Mouse (Mus musculus): ENCODE results near the gene Tmem259. TPM values are rescaled to one million over a fixed set of nuclear protein-coding genes. Genes with fewer than 3 reads are reported as not detected.
A peak's percentile ranks its signal among the peaks of the same experiment; 100 is the strongest.

Tmem259 gene
- polyA plus RNA-seq, 1 experiment from 2014 or later: 23.4 TPM

GRCm38 (mm10) chr10:79932736-79933135 is 51.4 kb downstream of the Tmem259 start:
- Histone ChIP-seq H3K4me1 (ENCODE audit: insufficient read depth) (peaks cover 44% of the 10 kb centered on the region), H3K36me3 (ENCODE audit: insufficient read depth) (peaks cover 44% of the 10 kb centered on the region), H3K4me2 (peak overlapping the region; percentile 31), H3K27me3 (ENCODE audit: insufficient read depth, low read length) (no peaks in the 10 kb centered on the region), H3K9me3 (ENCODE audit: low read depth, low read length) (no peaks in the 10 kb centered on the region), H3K27ac (ENCODE audit: low read depth) (peak overlapping the region; percentile 73), H3K9ac (no peak overlapping the region), H3K4me3 (ENCODE audit: low read depth, low read length) (no peak overlapping the region)
- WGBS: 15% methylated on average over 8 of the region's 8 CpGs
- ATAC-seq (ENCODE audit: insufficient read depth) (peak; percentile 72), DNase-seq (peak; percentile 91)
- peak; percentile 32; the same call in 1 of the 2 replicates for TF ChIP-seq CTCF (IDR thresholded peaks at IDR 0.05; ENCODE audit: low read depth)

GRCm38 (mm10) chr10:79931797-79932196 is 52.3 kb downstream of the Tmem259 start:
- Histone ChIP-seq H3K27ac (ENCODE audit: low read depth) (peak overlapping the region; percentile 73; the same call in 1 of the 2 replicates), H3K4me2 (peak overlapping the region; percentile 10; the same call in 1 of the 2 replicates), H3K4me3 (ENCODE audit: low read depth, low read length) (0 out of 2 replicates have a peak overlapping the region, but pooled peaks have one; percentile 3), H3K36me3 (ENCODE audit: insufficient read depth) (peaks cover 38% of the 10 kb centered on the region), H3K27me3 (ENCODE audit: insufficient read depth, low read length) (no peaks in the 10 kb centered on the region), H3K4me1 (ENCODE audit: insufficient read depth) (peaks cover 35% of the 10 kb centered on the region), H3K9me3 (ENCODE audit: low read depth, low read length) (no peaks in the 10 kb centered on the region), H3K9ac (no peak overlapping the region)
- ATAC-seq (ENCODE audit: insufficient read depth) (no peak), DNase-seq (no peak)
- WGBS: 70% methylated on average over 9 of the region's 9 CpGs
- TF ChIP-seq CTCF (IDR thresholded peaks at IDR 0.05; ENCODE audit: low read depth): no peak

GRCm38 (mm10) chr10:79930826-79931186 is 53.3 kb downstream of the Tmem259 start:
- Histone ChIP-seq H3K4me1 (ENCODE audit: insufficient read depth) (peaks cover 27% of the 10 kb centered on the region), H3K27ac (ENCODE audit: low read depth) (no peak overlapping the region), H3K4me3 (ENCODE audit: low read depth, low read length) (no peak overlapping the region), H3K9me3 (ENCODE audit: low read depth, low read length) (no peaks in the 10 kb centered on the region), H3K9ac (no peak overlapping the region), H3K27me3 (ENCODE audit: insufficient read depth, low read length) (no peaks in the 10 kb centered on the region), H3K4me2 (no peak overlapping the region), H3K36me3 (ENCODE audit: insufficient read depth) (peaks cover 35% of the 10 kb centered on the region)
- ATAC-seq (ENCODE audit: insufficient read depth) (no peak), DNase-seq (no peak)
- TF ChIP-seq CTCF (IDR thresholded peaks at IDR 0.05; ENCODE audit: low read depth): no peak
- 88% methylated on average over 16 of the region's 16 CpGs for WGBS

- H3K9me3 ChIP-seq (ENCODE audit: low read depth, low read length): no peaks in the 10 kb centered on the region
- peak overlapping the region; percentile 98; the same call in 1 of the 2 replicates for H3K4me2 ChIP-seq
- DNase-seq (no peak), ATAC-seq (ENCODE audit: insufficient read depth) (no peak)
- no peak overlapping the region for H3K4me3 ChIP-seq (ENCODE audit: low read depth, low read length)
- H3K27ac ChIP-seq (ENCODE audit: low read depth): no peak overlapping the region
- TF ChIP-seq CTCF (IDR thresholded peaks at IDR 0.05; ENCODE audit: low read depth): no peak; the same call in 1 of the 2 replicates
- 86% methylated on average over 18 of the region's 18 CpGs for WGBS
- H3K9ac ChIP-seq: no peak overlapping the region
- H3K4me1 ChIP-seq (ENCODE audit: insufficient read depth): peaks cover 27% of the 10 kb centered on the region
- H3K27me3 ChIP-seq (ENCODE audit: insufficient read depth, low read length): no peaks in the 10 kb centered on the region
- H3K36me3 ChIP-seq (ENCODE audit: insufficient read depth): peaks cover 30% of the 10 kb centered on the region
Measured at GRCm38 (mm10) chr10:79929967-79930825, 53.9 kb downstream of the Tmem259 start.

GRCm38 (mm10) chr10:79928907-79929701 is 55.0 kb downstream of the Tmem259 start:
- DNase-seq: no peak
- peaks cover 30% of the 10 kb centered on the region for H3K36me3 ChIP-seq (ENCODE audit: insufficient read depth)
- H3K27ac ChIP-seq (ENCODE audit: low read depth): peak overlapping the region; percentile 65
- H3K4me2 ChIP-seq: peak overlapping the region; percentile 98
- ATAC-seq (ENCODE audit: insufficient read depth): no peak
- H3K9me3 ChIP-seq (ENCODE audit: low read depth, low read length): no peaks in the 10 kb centered on the region
- peaks cover 27% of the 10 kb centered on the region for H3K4me1 ChIP-seq (ENCODE audit: insufficient read depth)
- H3K27me3 ChIP-seq (ENCODE audit: insufficient read depth, low read length): no peaks in the 10 kb centered on the region
- no peak for TF ChIP-seq CTCF (IDR thresholded peaks at IDR 0.05; ENCODE audit: low read depth)
- H3K4me3 ChIP-seq (ENCODE audit: low read depth, low read length): peak overlapping the region; percentile 94
- H3K9ac ChIP-seq: peak overlapping the region; percentile 36; the same call in 1 of the 2 replicates
- 21% methylated on average over 9 of the region's 9 CpGs for WGBS

- Histone ChIP-seq H3K4me1 (ENCODE audit: insufficient read depth) (peaks cover 19% of the 10 kb centered on the region), H3K4me2 (peak overlapping the region; percentile 98), H3K4me3 (ENCODE audit: low read depth, low read length) (peak overlapping the region; percentile 94), H3K27me3 (ENCODE audit: insufficient read depth, low read length) (peaks cover 3% of the 10 kb centered on the region; the same call in 1 of the 2 replicates), H3K36me3 (ENCODE audit: insufficient read depth) (peaks cover 25% of the 10 kb centered on the region), H3K9me3 (ENCODE audit: low read depth, low read length) (no peaks in the 10 kb centered on the region), H3K27ac (ENCODE audit: low read depth) (peak overlapping the region; percentile 97), H3K9ac (peak overlapping the region; percentile 87)
- WGBS: 1% methylated on average over 29 of the region's 29 CpGs
- TF ChIP-seq CTCF (IDR thresholded peaks at IDR 0.05; ENCODE audit: low read depth): no peak
- no peak for ATAC-seq (ENCODE audit: insufficient read depth)
- peak; percentile 73 for DNase-seq
Measured at GRCm38 (mm10) chr10:79928030-79928694, 56.0 kb downstream of the Tmem259 start.
